In genomic region chr11:61744460-61744859, GRCm38 (mm10) we compare ENCODE assay signal across 1 mouse cellular context.
TF ChIP-seq lines count a peak whose summit lies in the region.

No protein-coding gene starts in this region.

TF ChIP-seq in CH12.LX, 34 proteins besides CTCF, POLR2A, EP300 and RAD21:
- TF ChIP-seq POLR2AphosphoS2 (IDR thresholded peaks at IDR 0.05; ENCODE audit: low read depth, low read length): no peak
- no peak for TF ChIP-seq PAX5 (IDR thresholded peaks at IDR 0.05; ENCODE audit: low read length)
- TF ChIP-seq JUND (conservative IDR thresholded peaks at IDR 0.05; ENCODE audit: low read depth, low read length): no peak
- TF ChIP-seq SIN3A (IDR thresholded peaks at IDR 0.05; ENCODE audit: low read length): no peak
- TF ChIP-seq HCFC1 (IDR thresholded peaks at IDR 0.05; ENCODE audit: low read depth, low read length): no peak
- no peak for TF ChIP-seq USF1 (IDR thresholded peaks at IDR 0.05; ENCODE audit: low read depth, low read length)
- TF ChIP-seq ZKSCAN1 (IDR thresholded peaks at IDR 0.05; ENCODE audit: borderline replicate concordance, low read depth, low read length): no peak
- no peak for TF ChIP-seq RCOR1 (conservative IDR thresholded peaks at IDR 0.05; ENCODE audit: low read depth, low read length)
- TF ChIP-seq MYC (IDR thresholded peaks at IDR 0.05; ENCODE audit: low read depth, low read length): no peak
